Mouse (Mus musculus) myocyte (in vitro differentiated cells): ENCODE data around the gene Vash2. TPM values are rescaled to one million over a fixed set of nuclear protein-coding genes. Genes with fewer than 3 reads are reported as not detected.

Experiments
- H3K27me3 ChIP-seq: one replicate; pipeline ENCODE4 v1.6.1; 2011; ENCODE audit not compliant: control insufficient read depth, insufficient read depth, insufficient read length
- H3K36me3 ChIP-seq: one replicate; pipeline ENCODE4 v1.6.1; 2011; ENCODE audit not compliant: control insufficient read depth, insufficient read depth
- H3K4me2 ChIP-seq: one replicate; pipeline ENCODE4 v1.6.1; 2011; ENCODE audit warnings: low read depth, control low read depth
- H3K4me3 ChIP-seq: one replicate; pipeline ENCODE4 v1.5.1; 2011; ENCODE audit warnings: mild to moderate bottlenecking, control low read depth, moderate library complexity
- H3K79me2 ChIP-seq: one replicate; pipeline ENCODE4 v1.6.1; 2011; ENCODE audit not compliant: control insufficient read depth, insufficient read depth
- H3ac ChIP-seq: one replicate; pipeline ENCODE4 v1.6.1; 2011; ENCODE audit not compliant: control insufficient read depth, insufficient read length
- CEBPB ChIP-seq: IDR thresholded peaks from 2 replicates; pipeline ENCODE4 v1.6.1; 2011; ENCODE audit warnings: mild to moderate bottlenecking, moderate library complexity; ENCODE audit not compliant: poor library complexity, insufficient read depth, severe bottlenecking
- E2F4 ChIP-seq: IDR thresholded peaks from one replicate; pipeline ENCODE4 v1.6.1; 2011; ENCODE audit warnings: mild to moderate bottlenecking, control low read depth, moderate library complexity; ENCODE audit not compliant: insufficient read depth
- MAX ChIP-seq: IDR thresholded peaks from one replicate; pipeline ENCODE4 v1.6.1; 2011; ENCODE audit warnings: low read depth, mild to moderate bottlenecking, control low read depth
- MYOD1 ChIP-seq, 3 experiments: IDR thresholded peaks; one replicate each; pipeline ENCODE4 v1.6.1; 2011; ENCODE audit warnings: control low read depth in 2 of 3, low read depth in 2 of 3, mild to moderate bottlenecking in 2 of 3, moderate library complexity in 1 of 3; ENCODE audit not compliant: insufficient read length in 2 of 3, control insufficient read depth in 1 of 3
- MYOG ChIP-seq, 3 experiments: IDR thresholded peaks; one replicate each; pipeline ENCODE4 v1.6.1; 2011; ENCODE audit warnings: control low read depth in 2 of 3, low read depth in 2 of 3, mild to moderate bottlenecking in 2 of 3; ENCODE audit not compliant: insufficient read length in 2 of 3, control insufficient read depth in 1 of 3, insufficient read depth in 1 of 3
- POLR2A ChIP-seq: IDR thresholded peaks from one replicate; pipeline ENCODE4 v1.6.1; 2011; ENCODE audit warnings: low read depth, mild to moderate bottlenecking, control low read depth, moderate library complexity; ENCODE audit not compliant: insufficient read length
- POLR2AphosphoS2 ChIP-seq: IDR thresholded peaks from one replicate; pipeline ENCODE4 v1.6.1; 2011; ENCODE audit warnings: low read depth, control low read depth; ENCODE audit not compliant: insufficient read length
- REST ChIP-seq: IDR thresholded peaks from one replicate; pipeline ENCODE4 v1.6.1; 2011; ENCODE audit warnings: mild to moderate bottlenecking, control low read depth, moderate library complexity; ENCODE audit not compliant: insufficient read depth, insufficient read length
- SRF ChIP-seq: IDR thresholded peaks from one replicate; pipeline ENCODE4 v1.6.1; 2011; ENCODE audit warnings: low read depth; ENCODE audit not compliant: control insufficient read depth, insufficient read length
- TCF12 ChIP-seq: IDR thresholded peaks from one replicate; pipeline ENCODE4 v1.6.1; 2011; ENCODE audit warnings: mild to moderate bottlenecking, control low read depth; ENCODE audit not compliant: poor library complexity, insufficient read depth, severe bottlenecking
- TCF3 ChIP-seq: IDR thresholded peaks from one replicate; pipeline ENCODE4 v1.6.1; 2011; ENCODE audit warnings: low read depth, control low read depth; ENCODE audit not compliant: insufficient read length
- USF1 ChIP-seq: IDR thresholded peaks from one replicate; pipeline ENCODE4 v1.6.1; 2011; ENCODE audit warnings: low read depth, mild to moderate bottlenecking, control low read depth, moderate library complexity
- polyA plus RNA-seq: library from polyadenylated mRNA; unstranded; fragments of >200 nt; fragmentation: generic; extraction: Trizol; gene quantifications from one replicate; pipeline ENCODE4 v1.2.1, GENCODE M21; 2012; ENCODE audit warnings: missing spikeins

The Vash2 gene
- polyA plus RNA-seq, 1 experiment = 20.0 TPM

DNA sequence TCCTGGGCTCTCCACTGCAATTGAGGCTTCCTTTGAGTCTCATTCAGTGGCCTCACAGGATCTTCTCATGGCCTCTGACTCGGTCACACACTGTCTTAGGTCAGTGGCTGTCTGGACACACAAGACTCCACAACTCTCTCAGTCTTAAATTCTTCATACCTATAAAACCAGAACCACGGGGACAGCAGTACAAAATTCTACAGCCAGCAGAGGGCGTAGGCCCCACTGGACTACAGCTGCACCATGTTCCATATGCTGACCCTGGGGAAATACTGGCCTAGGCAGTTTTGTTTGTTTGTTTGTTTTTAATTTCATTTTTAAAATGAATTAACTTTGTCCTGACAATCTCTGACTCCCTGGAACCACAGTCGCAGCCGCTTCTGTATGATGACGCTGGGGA is 23.1 kb upstream of the Vash2 start:
- Histone ChIP-seq H3K4me2 (no peak overlapping the region), H3K79me2 (no peaks in the 10 kb centered on the region), H3K4me3 (no peak overlapping the region), H3K36me3 (peaks cover 3% of the 10 kb centered on the region), H3K27me3 (no peaks in the 10 kb centered on the region), H3ac (no peak overlapping the region)
- TF ChIP-seq E2F4 (no peak), POLR2AphosphoS2 (no peak), USF1 (no peak), REST (no peak), MAX (no peak), MYOD1 (IDR thresholded peaks at IDR 0.05; ENCODE audit: control insufficient read depth in 1 of 3, insufficient read length in 2 of 3, low read depth in 2 of 3) (no peak), TCF3 (no peak), SRF (no peak), POLR2A (no peak), CEBPB (no peak), TCF12 (no peak), MYOG (IDR thresholded peaks at IDR 0.05; ENCODE audit: control insufficient read depth in 1 of 3, insufficient read depth in 1 of 3, insufficient read length in 2 of 3, low read depth in 2 of 3) (no peak)

DNA sequence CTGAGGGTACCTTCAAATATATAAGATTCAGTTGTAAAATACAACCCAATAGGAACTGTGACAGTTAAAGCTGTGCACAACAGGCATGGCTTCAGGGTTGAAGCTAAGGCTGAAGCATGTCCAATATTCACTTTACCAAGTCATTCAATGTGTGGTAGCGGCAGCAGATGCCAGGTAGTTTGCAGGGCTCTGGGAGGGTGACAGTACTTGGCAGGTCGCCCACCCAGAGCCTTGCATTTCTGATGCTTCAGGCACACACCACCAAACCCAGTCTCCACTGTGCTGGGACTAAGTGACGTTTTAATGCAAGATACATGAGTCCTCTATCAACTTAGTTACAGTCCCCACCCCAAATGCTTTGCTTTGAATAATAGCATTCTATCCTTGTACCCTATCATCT is 21.6 kb upstream of the Vash2 start:
- TF ChIP-seq MAX (no peak), POLR2AphosphoS2 (no peak), POLR2A (no peak), E2F4 (no peak), MYOG (IDR thresholded peaks at IDR 0.05; ENCODE audit: control insufficient read depth in 1 of 3, insufficient read depth in 1 of 3, insufficient read length in 2 of 3, low read depth in 2 of 3) (no peak)
- no peak overlapping the region for H3ac ChIP-seq
- no peak overlapping the region for H3K4me2 ChIP-seq
- no peaks in the 10 kb centered on the region for H3K36me3 ChIP-seq
- no peak overlapping the region for H3K4me3 ChIP-seq
- H3K79me2 ChIP-seq = no peaks in the 10 kb centered on the region
- H3K27me3 ChIP-seq = no peaks in the 10 kb centered on the region

DNA sequence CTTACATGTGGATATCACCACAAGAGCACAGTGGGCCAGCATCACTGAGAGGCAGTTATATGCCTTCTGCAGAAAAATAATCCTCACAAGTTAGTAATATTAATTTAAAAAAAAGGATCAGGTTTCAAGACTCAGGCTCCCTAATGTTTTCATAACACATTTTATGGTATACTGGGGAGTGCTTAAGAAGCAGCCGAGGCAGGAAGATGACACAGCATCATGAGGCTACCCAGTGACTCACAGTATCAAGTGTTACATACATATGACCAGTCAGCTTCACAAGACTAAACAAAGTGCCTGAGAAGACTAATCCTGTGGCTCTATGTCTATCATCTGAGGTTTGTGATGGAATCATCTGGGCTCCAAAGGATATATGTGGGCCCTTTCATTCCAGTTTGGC is 18.9 kb upstream of the Vash2 start:
- Histone ChIP-seq H3K4me2 (no peak overlapping the region), H3K79me2 (no peaks in the 10 kb centered on the region), H3ac (no peak overlapping the region), H3K27me3 (no peaks in the 10 kb centered on the region), H3K36me3 (no peaks in the 10 kb centered on the region), H3K4me3 (no peak overlapping the region)
- no peak for TF ChIP-seq MYOD1 (IDR thresholded peaks at IDR 0.05; ENCODE audit: control insufficient read depth in 1 of 3, insufficient read length in 2 of 3, low read depth in 2 of 3)
- TF ChIP-seq E2F4 = no peak
- no peak for TF ChIP-seq CEBPB
- no peak for TF ChIP-seq TCF12
- no peak for TF ChIP-seq MAX
- TF ChIP-seq MYOG (IDR thresholded peaks at IDR 0.05; ENCODE audit: control insufficient read depth in 1 of 3, insufficient read depth in 1 of 3, insufficient read length in 2 of 3, low read depth in 2 of 3) = no peak
- TF ChIP-seq POLR2A = no peak
- TF ChIP-seq TCF3 = no peak
- TF ChIP-seq SRF = no peak

DNA sequence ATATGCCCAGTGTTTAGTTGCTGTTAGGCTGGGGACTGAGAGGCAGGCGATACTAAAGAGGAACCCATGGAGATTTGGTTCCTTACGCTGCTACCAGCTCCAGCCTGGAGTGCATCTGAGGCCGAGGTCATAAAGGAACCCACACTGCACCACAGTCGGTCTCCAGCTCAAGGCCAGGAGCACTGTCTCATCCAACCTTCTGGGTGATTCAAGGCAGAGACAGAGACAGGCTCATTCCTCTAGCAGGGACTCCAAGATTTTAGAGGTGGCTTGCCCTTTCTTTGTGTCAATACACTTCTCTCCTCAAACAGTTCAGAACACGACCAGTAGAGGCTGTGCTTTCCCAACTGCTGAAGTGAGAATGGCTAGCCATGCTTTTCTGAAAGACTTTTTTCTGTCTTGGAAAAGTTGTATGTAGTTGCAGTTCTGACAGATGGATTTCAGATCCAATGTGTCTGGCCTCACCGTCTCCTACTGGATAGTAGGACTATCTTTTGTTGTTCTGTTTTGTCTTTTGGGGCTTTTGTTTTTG is 17.3 kb upstream of the Vash2 start:
- Histone ChIP-seq H3K36me3 (no peaks in the 10 kb centered on the region), H3K79me2 (no peaks in the 10 kb centered on the region), H3K27me3 (no peaks in the 10 kb centered on the region), H3ac (no peak overlapping the region), H3K4me3 (no peak overlapping the region), H3K4me2 (no peak overlapping the region)
- TF ChIP-seq TCF12 = no peak
- no peak for TF ChIP-seq REST
- no peak for TF ChIP-seq MAX

DNA sequence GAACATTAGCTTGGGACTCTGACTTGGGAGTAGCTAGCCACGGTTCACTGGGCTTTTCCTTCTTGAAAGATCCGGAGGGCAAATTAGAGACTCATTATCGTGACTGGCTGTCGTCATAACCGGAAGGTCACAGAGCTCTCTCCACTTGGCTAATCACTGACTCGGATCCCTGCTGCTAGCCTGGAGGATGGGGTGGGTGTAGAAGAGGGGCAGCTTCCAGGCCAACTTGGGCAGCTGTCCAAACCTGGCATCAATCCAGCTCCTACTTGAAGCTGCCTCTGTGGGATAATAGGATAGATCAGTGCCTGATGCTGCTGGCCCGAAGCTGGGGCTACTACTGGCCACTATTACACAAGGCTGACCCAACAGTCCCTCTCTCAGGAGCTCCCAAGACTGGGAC is 16.5 kb upstream of the Vash2 start:
- Histone ChIP-seq H3K4me3 (no peak overlapping the region), H3K4me2 (no peak overlapping the region), H3K27me3 (no peaks in the 10 kb centered on the region), H3K36me3 (no peaks in the 10 kb centered on the region), H3K79me2 (no peaks in the 10 kb centered on the region), H3ac (no peak overlapping the region)
- TF ChIP-seq REST (no peak), TCF12 (no peak), MYOG (IDR thresholded peaks at IDR 0.05; ENCODE audit: control insufficient read depth in 1 of 3, insufficient read depth in 1 of 3, insufficient read length in 2 of 3, low read depth in 2 of 3) (no peak), TCF3 (no peak), CEBPB (no peak), MYOD1 (IDR thresholded peaks at IDR 0.05; ENCODE audit: control insufficient read depth in 1 of 3, insufficient read length in 2 of 3, low read depth in 2 of 3) (no peak), MAX (no peak)
